Mouse (Mus musculus) heart, adult 2 months (tissue): ENCODE measurements around the gene Supt5.
"Not testable (repeated sequence)": the region's sequence is repeated elsewhere in the genome, so short reads cannot be mapped to it uniquely, and the experiment has no call there.

ENCODE experiments used
- CTCF ChIP-seq: fragments of 200-600 bp; IDR thresholded peaks from 2 replicates; pipeline ENCODE4 v1.8.1; 2022; ENCODE audit warnings: antibody characterized with exemption, mild to moderate bottlenecking, moderate library complexity
- EP300 ChIP-seq: fragments of 200-500 bp; IDR thresholded peaks from 2 replicates; pipeline ENCODE4 v1.6.1; 2011; ENCODE audit warnings: low read depth, low read length, control low read depth; ENCODE audit not compliant: insufficient read depth
- POLR2A ChIP-seq: fragments of 200-500 bp; IDR thresholded peaks from 2 replicates; pipeline ENCODE4 v1.6.1; 2011; ENCODE audit warnings: mild to moderate bottlenecking, low read depth, low read length, control low read depth; ENCODE audit not compliant: insufficient read depth

- not testable (repeated sequence) for TF ChIP-seq EP300, CTCF, POLR2A
These were observed 48.8 kb upstream of the Supt5 start for GRCm38 (mm10) chr7:28387384-28387783.
